Mouse (Mus musculus) liver, embryonic 16.5 days (tissue): ENCODE data around the gene Nudcd3. TPM values are rescaled to one million over a fixed set of nuclear protein-coding genes. Genes with fewer than 3 reads are reported as not detected.

Source experiments
- ATAC-seq: fragments of 200-750 bp; cut with Nextera tagmentation; 2 replicates; pipeline ENCODE4 v1.8.0; 2017; ENCODE audit warnings: low read depth, mild to moderate bottlenecking, moderate number of reproducible peaks, moderate library complexity
- H3K27ac ChIP-seq: fragments of 300-500 bp; sonication (generic); 2 replicates; pipeline ENCODE4 v1.5.1; 2014; ENCODE audit warnings: mild to moderate bottlenecking, low read length
- H3K27me3 ChIP-seq: fragments of 300-500 bp; sonication (generic); 2 replicates; pipeline ENCODE4 v1.6.1; 2014; ENCODE audit warnings: low read depth, low read length, mixed read lengths; ENCODE audit not compliant: control insufficient read depth, insufficient read depth
- H3K36me3 ChIP-seq: fragments of 300-500 bp; sonication (generic); 2 replicates; pipeline ENCODE4 v1.6.1; 2014; ENCODE audit warnings: mild to moderate bottlenecking; ENCODE audit not compliant: control insufficient read depth, insufficient read depth
- H3K4me1 ChIP-seq: fragments of 300-500 bp; sonication (generic); 2 replicates; pipeline ENCODE4 v1.6.1; 2014; ENCODE audit warnings: low read depth, low read length, mixed read lengths; ENCODE audit not compliant: control insufficient read depth
- H3K4me2 ChIP-seq: fragments of 300-500 bp; sonication (generic); 2 replicates; pipeline ENCODE4 v1.6.1; 2014; ENCODE audit warnings: low read depth, low read length, mixed read lengths
- H3K4me3 ChIP-seq: fragments of 300-500 bp; sonication (generic); 2 replicates; pipeline ENCODE4 v1.5.1; 2014; ENCODE audit warnings: low read depth, mild to moderate bottlenecking, low read length
- H3K9ac ChIP-seq: fragments of 300-500 bp; sonication (generic); 2 replicates; pipeline ENCODE4 v1.6.1; 2014; ENCODE audit warnings: low read depth, low read length
- H3K9me3 ChIP-seq: fragments of 300-500 bp; sonication (generic); replicated peaks from 2 replicates; pipeline ENCODE4 v1.6.1; 2016; ENCODE audit warnings: low read length; ENCODE audit not compliant: control insufficient read depth
- WGBS: fragments of 180-500 bp; shearing (Covaris S2); extraction: QIAGEN DNeasy Blood & Tissue Kit; methylation state at CpG from one replicate; pipeline ENCODE4 v1.1.7; 2014; ENCODE audit not compliant: insufficient replicate concordance; 5-methylcytosine and 5-hydroxymethylcytosine counted together
- polyA plus RNA-seq: library from polyadenylated mRNA; unstranded; fragments of >200 nt; fragmentation: Nextera tagmentation; extraction: Ambion mirVana; gene quantifications from 2 replicates; pipeline ENCODE4 v1.2.1, GENCODE M21; 2015

Nudcd3 gene
- polyA plus RNA-seq, 1 experiment from 2014 or later = 11.5 TPM

DNA sequence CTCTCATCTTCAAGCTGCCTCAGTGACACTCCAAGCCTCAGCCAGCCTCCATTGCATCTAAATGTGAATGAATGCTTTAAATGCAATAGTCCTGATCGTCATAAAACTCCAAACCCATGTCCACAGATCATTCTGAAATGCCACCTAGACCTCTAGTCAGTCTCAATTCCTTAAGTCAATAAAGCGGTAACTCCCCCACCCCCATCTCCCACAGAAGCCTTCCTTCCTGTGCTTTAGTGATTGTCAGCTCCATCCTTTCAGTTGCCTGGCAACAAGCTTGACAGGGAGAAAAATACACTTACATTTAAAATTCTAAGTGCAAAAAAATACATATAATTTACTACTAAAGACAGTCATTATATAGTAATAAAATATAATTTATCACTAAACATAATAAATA lies 17.0 kb downstream of the Nudcd3 start:
- Histone ChIP-seq H3K27me3 (no peaks in the 10 kb centered on the region), H3K4me1 (peaks cover 15% of the 10 kb centered on the region), H3K36me3 (no peaks in the 10 kb centered on the region), H3K9ac (no peak overlapping the region), H3K9me3 (no peaks in the 10 kb centered on the region), H3K27ac (no peak overlapping the region), H3K4me2 (no peak overlapping the region), H3K4me3 (no peak overlapping the region)
- 63% methylated on average over 2 of the region's 2 CpGs for WGBS
- ATAC-seq = no peak

DNA sequence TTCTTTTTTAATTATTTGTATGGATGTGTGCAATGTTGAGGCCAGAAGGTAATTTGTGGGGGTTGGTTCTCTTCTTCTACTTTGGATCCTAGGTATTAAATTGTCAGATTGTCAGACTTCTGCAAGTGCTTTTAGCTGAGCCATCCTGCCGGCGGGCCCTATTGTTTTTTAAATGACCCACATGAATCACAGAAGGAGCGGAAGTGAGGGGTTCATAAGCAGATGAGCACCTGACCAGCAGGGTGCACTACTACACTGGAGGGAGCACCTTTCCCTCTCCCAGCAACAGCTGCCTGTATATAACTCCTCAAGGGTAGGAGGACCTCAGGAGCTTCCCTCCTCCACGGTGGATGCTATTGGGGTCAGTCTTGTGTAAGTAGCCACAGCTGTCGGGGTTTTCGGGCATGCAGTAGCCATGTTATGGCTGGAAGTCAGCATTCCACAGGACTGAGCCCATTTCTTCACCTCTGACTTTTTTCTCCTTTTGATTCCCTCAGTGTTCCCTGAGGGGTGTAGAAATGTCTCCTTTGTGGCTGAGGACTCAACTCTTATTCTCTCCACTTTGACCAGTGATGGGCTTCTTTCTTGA lies 19.3 kb downstream of the Nudcd3 start:
- H3K27ac ChIP-seq = no peak overlapping the region
- H3K27me3 ChIP-seq = no peaks in the 10 kb centered on the region
- H3K9ac ChIP-seq = no peak overlapping the region
- H3K4me1 ChIP-seq = peaks cover 15% of the 10 kb centered on the region
- no peak overlapping the region for H3K4me2 ChIP-seq
- no peaks in the 10 kb centered on the region for H3K36me3 ChIP-seq
- no peak overlapping the region for H3K4me3 ChIP-seq
- no peak for ATAC-seq
- H3K9me3 ChIP-seq = no peaks in the 10 kb centered on the region
- 59% methylated on average over 6 of the region's 6 CpGs for WGBS

DNA sequence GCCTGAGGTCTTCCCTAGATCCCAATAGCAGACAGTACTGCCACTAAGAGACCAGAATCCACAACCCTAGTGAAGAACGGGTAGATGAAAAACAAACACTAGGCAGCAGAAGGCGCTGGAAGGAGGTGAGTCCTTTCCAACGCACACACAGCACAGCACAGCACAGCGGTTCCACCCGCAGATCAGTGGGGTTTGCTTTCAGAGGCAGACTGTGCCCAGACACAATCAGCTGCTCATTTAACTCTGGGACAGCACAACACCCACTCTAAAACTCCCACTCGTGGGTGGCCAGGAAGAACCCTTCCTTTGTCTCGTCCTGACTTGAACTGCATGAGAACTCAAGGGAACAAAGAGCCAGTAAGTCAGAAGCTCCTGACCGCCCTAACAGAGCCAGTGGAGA lies 21.0 kb downstream of the Nudcd3 start:
- Histone ChIP-seq H3K27me3 (no peaks in the 10 kb centered on the region), H3K9ac (no peak overlapping the region), H3K27ac (peak overlapping the region; percentile 19; the same call in 1 of the 2 replicates), H3K9me3 (no peaks in the 10 kb centered on the region), H3K4me1 (peaks cover 16% of the 10 kb centered on the region), H3K36me3 (no peaks in the 10 kb centered on the region), H3K4me2 (no peak overlapping the region), H3K4me3 (no peak overlapping the region)
- no peak for ATAC-seq
- WGBS = 19% methylated on average over 8 of the region's 8 CpGs

DNA sequence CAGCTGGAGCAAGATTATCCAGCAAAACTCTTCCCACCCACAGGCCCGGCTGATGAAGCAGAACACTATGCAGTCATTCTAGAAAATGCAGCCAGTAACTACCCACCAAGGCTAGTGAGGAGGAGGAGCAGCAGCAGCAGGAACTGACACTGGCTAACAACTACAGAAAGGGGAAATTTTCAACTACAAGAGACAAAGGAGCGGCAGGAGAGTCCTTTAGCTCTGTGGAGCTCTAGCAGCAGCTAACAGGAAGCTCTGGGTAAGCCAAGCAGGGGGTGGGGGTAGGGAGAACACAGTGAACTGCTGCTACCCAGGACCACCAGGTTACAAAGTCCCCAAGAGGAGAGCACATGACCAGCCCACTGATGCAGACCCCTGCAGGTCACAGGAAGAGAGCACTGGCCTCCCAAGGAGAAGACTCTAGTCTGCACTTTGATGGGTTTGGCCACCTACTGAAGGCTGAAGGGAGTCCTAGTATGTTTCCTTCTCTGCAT lies 21.5 kb downstream of the Nudcd3 start:
- Histone ChIP-seq H3K36me3 (no peaks in the 10 kb centered on the region), H3K27ac (peak overlapping the region; percentile 19; the same call in 1 of the 2 replicates), H3K4me2 (no peak overlapping the region), H3K27me3 (no peaks in the 10 kb centered on the region), H3K9me3 (no peaks in the 10 kb centered on the region), H3K9ac (no peak overlapping the region), H3K4me1 (peaks cover 12% of the 10 kb centered on the region), H3K4me3 (no peak overlapping the region)
- no peak for ATAC-seq
- WGBS = 21% methylated on average over 2 of the region's 2 CpGs

DNA sequence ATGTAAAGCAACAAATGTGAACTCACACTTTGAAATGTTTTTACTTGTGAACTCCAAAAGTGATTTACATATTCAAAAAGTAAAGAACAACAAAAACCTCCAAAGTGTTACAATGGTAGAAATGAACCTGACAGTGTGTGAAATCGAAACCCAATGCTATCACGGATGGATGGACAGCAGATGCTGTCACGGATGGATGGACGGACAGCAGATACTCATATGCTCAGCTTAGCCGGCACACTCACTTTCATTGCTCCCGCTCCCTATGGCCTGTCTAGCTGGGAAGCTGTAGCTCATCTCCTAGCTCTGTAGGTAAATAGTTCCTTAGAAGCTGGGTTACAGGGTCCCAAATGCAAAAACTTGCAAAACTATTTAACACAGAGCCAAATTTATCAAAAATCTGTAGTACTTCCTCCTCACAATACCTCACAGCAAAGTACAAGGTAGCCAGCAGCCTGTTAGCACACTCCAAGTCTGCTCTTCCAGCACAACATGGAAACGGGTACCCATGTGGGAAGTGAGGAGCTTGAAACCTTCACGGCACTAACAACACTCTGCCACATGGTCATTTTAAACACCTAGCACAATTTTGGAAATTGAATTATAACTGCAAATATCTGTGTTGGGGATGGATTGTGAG lies 22.3 kb downstream of the Nudcd3 start:
- 69% methylated on average over 8 of the region's 8 CpGs for whole genome bisulfite sequencing
- H3K4me1 ChIP-seq = peaks cover 12% of the 10 kb centered on the region
- no peak for ATAC-seq
- no peak overlapping the region for H3K4me2 ChIP-seq
- H3K27ac ChIP-seq = no peak overlapping the region
- no peak overlapping the region for H3K9ac ChIP-seq
- no peaks in the 10 kb centered on the region for H3K27me3 ChIP-seq
- H3K9me3 ChIP-seq = no peaks in the 10 kb centered on the region
- no peak overlapping the region for H3K4me3 ChIP-seq
- no peaks in the 10 kb centered on the region for H3K36me3 ChIP-seq

DNA sequence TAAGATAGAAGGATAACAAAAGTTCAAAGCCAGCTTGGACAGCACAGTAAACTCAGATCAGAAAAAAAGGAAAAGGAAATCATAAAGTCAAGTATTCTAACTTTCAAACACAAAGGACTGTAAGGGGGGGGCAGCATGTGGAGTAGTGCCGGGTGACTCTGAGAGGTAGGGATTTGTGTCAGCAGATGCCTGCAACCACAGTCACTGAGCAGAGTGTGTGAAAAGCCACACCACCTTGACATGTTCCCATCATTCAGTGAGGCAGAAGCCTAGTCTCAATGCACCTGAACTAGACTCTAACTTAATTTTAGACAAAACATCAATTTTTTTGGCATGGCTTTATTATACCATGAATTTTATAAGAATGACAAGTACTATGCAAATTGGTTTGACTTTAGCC lies 24.7 kb downstream of the Nudcd3 start:
- Histone ChIP-seq H3K9ac (no peak overlapping the region), H3K4me1 (peaks cover 12% of the 10 kb centered on the region), H3K27me3 (no peaks in the 10 kb centered on the region), H3K9me3 (no peaks in the 10 kb centered on the region), H3K36me3 (no peaks in the 10 kb centered on the region), H3K4me2 (no peak overlapping the region), H3K4me3 (no peak overlapping the region), H3K27ac (no peak overlapping the region)
- 48% methylated on average over 1 of the region's 1 CpGs for WGBS
- ATAC-seq = no peak

DNA sequence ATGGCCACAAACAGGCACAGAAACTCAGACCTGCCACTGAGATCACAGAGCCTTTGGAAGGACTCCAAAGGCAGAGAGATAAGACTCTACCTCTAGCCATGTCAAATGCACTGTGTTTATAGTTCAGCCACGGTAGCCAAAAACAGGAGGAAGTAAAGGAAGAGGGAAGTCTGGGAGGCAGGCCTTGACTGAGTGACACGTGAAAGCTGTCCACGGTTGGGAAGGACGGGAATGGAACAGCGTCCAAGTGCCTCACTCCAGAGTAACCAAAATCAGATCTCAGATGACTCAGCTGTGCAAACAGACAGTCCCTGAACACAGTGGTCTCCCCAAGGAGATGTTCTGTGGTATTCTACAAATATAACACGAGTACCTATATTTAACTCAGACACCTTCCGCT lies 25.5 kb downstream of the Nudcd3 start:
- Histone ChIP-seq H3K4me3 (no peak overlapping the region), H3K9ac (no peak overlapping the region), H3K4me2 (no peak overlapping the region), H3K27me3 (no peaks in the 10 kb centered on the region), H3K27ac (no peak overlapping the region), H3K9me3 (no peaks in the 10 kb centered on the region), H3K36me3 (no peaks in the 10 kb centered on the region), H3K4me1 (peaks cover 12% of the 10 kb centered on the region)
- ATAC-seq = peak; percentile 30; the same call in 1 of the 2 replicates
- WGBS = 23% methylated on average over 7 of the region's 7 CpGs

DNA sequence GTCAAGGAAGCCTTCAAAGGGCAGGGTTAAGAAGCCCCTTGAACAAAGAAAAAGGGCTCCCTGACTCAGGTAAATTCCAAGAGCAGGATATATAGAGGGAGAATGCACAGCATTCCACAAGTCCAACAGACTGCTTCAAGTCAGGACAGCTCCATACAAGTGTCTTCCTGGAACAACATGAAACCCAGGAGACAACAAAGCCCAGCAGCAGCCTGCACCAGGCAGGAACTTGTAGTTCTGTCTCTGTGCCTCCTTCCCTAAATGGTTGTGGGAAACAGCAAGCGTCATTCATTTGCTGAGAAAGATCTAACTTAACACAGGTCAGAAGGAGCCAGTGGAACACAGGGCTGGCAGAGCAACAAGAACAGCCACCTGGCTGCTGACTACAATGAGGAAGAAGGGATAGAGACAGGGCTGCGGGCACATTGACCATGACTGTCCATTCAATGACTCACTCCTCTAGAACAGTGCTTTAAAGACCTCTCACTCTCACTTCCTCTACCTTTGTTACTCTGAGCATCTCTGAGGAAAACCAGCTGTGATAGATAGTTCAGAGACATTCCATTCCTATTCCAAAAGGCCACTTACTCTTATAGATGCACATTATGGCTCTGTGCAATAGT lies 31.1 kb downstream of the Nudcd3 start:
- ATAC-seq = no peak
- WGBS = 20% methylated on average over 2 of the region's 2 CpGs
- H3K4me3 ChIP-seq = no peak overlapping the region
- H3K27ac ChIP-seq = no peak overlapping the region
- H3K36me3 ChIP-seq = no peaks in the 10 kb centered on the region
- no peaks in the 10 kb centered on the region for H3K4me1 ChIP-seq
- H3K4me2 ChIP-seq = no peak overlapping the region
- H3K9ac ChIP-seq = no peak overlapping the region
- no peaks in the 10 kb centered on the region for H3K9me3 ChIP-seq
- no peaks in the 10 kb centered on the region for H3K27me3 ChIP-seq

DNA sequence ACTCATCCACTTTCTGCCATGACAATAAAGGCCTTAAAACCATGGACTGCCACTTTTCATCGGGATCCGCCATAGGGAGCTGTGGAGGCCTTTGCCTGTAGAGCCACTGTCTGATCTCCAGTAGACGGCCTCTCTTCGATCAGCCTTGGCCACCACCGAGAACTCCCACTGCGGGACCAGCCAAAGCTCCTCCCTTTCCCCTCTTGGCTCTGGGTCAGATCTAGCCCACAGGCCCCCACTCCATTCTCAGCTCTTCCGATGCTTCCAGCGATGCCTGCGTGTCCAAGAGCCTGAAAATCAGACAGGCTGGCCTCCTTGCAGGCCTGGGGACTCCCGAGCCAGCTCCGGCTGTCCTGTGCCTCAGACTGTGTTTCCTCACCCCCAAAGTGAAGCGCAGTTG lies 33.9 kb downstream of the Nudcd3 start:
- Histone ChIP-seq H3K4me2 (no peak overlapping the region), H3K27ac (no peak overlapping the region), H3K27me3 (no peaks in the 10 kb centered on the region), H3K4me3 (no peak overlapping the region), H3K9me3 (no peaks in the 10 kb centered on the region), H3K4me1 (no peaks in the 10 kb centered on the region; the same call in 1 of the 2 replicates), H3K36me3 (no peaks in the 10 kb centered on the region), H3K9ac (no peak overlapping the region)
- 84% methylated on average over 12 of the region's 12 CpGs for WGBS
- no peak for ATAC-seq
